Mouse (Mus musculus): ENCODE measurements around the gene Fam90a1a.
A peak's percentile ranks its signal among the peaks of the same experiment; 100 is the strongest.
"Not testable (repeated sequence)": the region's sequence is repeated elsewhere in the genome, so short reads cannot be mapped to it uniquely, and the experiment has no call there.

Gene Fam90a1a

GRCm38 (mm10) chr8:21958414-21958813 lies at the start of gene Fam90a1a:
Fam90a1a (plus strand) TSS chr8:21958714.
- DNase-seq, result no peak

GRCm38 (mm10) chr8:21911931-21912330 lies 46.6 kb upstream of the Fam90a1a start:
- DNase-seq, result no peak

DNA sequence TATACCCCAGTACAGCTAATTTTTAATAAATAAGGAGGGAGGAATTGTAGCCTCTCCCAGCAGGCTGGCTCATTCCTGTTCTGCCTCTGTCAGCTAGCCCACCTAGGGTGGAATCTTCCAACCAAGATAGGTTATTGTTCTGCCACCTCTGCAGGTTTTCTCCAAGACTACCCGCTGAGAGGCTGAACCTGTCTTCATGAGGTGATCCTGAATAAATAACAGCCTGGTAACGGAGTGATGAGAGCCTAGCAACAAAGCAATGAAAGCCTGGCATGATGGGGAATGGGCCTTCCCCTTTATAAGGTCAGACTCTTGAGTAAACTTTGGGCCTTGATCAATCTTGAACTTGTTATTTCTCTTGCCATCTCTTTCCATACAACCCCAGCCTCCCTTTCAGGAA lies 46.0 kb upstream of the Fam90a1a start:
- DNase-seq, result no peak

- no peak for DNase-seq
Measured at GRCm38 (mm10) chr8:21915625-21916024, 42.9 kb upstream of the Fam90a1a start.

- not testable (repeated sequence) for DNase-seq
Measured at GRCm38 (mm10) chr8:21930754-21931153, 27.8 kb upstream of the Fam90a1a start.

DNA sequence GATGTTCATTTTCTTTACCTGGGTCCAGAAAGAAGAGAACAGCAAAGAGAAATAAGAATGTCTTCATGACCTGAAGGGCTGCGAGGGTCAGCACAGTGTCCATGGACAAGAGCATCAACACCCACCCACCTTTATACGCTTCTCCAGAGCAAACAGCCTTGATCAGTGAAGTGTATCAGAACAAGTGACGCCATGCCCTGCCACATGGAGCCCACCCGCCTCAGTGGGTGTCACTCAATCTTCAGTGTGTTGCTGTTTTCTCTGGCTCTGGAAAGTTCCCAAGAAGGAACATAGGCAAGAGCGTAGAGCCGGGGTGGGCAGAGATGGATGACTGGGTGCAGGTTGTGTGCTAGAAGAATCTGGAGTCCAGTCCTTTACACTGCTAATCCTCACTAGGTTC lies 25.9 kb upstream of the Fam90a1a start, which contains the start of gene Defb15:
TSS of gene Defb15 (minus strand) at position 101 of the 400 bp plus-strand sequence.
- no peak for DNase-seq

- DNase-seq, result not testable (repeated sequence)
Measured at GRCm38 (mm10) chr8:21938052-21938451, 20.5 kb upstream of the Fam90a1a start, which contains the start of gene Defb35. Defb35 (plus strand) TSS chr8:21938352.

DNA sequence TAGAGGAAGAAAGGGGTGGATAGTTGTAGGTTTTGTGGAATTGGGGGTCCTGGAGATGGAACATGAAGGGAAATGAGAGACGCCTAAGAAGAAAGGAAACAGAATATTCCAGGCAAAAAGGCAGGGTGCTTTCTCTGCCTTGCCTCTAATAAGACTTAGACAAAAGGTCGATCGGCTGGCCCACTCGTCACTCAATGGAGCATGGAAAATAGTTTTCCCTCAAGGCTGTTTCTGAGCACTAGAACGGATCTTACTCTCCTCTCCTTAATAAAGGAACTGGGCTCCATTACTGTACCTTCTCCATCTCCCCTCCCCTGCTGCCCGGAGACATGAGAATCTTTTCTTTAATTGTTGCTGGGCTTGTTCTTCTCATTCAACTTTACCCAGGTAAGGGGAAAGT lies 12.1 kb upstream of the Fam90a1a start, which contains the start of gene Defb13:
TSS of gene Defb13 (plus strand) at position 301 of the 400 bp plus-strand sequence.
- no peak for DNase-seq

- DNase-seq, result no peak
Measured at GRCm38 (mm10) chr8:21947311-21948017, 11.1 kb upstream of the Fam90a1a start.

- DNase-seq, result peak; percentile 32
Measured at GRCm38 (mm10) chr8:21955321-21955720, 3.2 kb upstream of the Fam90a1a start.

DNA sequence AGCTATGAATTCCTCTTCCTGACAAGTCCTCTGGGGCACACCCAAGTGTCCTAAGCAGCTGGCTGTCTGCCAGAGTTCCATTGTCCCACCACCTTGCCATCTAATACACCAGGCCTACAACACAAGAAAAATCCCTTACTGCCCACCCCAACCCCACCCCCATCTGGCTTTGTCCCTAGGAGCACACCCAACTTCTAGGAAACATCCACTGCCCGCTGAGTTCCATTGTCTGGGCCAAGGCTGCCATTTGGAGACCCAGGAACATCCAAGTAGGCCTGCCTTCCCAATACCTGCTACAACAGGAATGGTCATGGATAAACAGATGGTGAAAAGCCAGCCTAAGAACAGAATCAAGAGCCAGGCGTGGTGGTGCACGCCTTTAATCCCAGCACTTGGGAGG lies 2.2 kb upstream of the Fam90a1a start:
- no peak for DNase-seq

DNA sequence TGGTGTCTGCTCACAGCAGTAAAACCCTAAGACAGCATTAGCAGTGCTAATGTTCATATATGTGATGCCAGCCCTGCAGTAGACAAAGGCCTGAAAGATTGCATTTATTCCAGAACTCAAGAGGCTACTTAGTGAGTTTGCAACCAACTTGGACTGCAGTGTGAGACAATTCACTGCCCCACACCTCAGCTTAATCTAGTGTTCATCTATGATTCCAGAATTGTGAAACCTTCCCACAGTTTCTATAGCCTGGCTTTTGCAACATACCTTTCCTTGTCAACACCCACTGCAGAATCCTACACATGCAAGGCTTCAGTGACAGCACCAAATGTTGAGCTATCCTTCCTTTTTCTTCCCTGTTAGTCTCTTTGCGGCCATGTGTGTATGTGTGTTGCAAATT lies 8.1 kb downstream of the Fam90a1a start:
- no peak for DNase-seq

DNA sequence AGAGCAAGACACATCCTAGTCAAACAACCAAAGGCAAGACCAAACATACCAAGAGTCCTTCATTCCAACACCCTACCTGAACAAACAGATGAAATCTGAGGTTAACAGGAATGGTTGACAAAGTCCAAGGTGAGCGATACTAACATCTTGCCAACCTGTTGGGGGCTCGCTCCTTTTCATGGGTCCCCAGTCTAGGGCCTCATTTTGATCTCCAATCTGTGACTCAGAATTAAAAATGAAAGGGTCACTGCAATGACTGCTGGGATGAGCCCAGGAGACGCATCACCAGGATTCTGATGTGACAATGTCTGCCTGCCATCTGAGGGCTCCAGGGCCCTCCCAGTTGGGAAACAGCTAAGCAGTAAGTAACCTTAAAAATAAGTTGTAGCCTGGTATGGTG lies 11.0 kb downstream of the Fam90a1a start, which contains the start of gene Ccdc70:
TSS of gene Ccdc70 (plus strand) at position 301 of the 400 bp plus-strand sequence.
- no peak for DNase-seq

DNA sequence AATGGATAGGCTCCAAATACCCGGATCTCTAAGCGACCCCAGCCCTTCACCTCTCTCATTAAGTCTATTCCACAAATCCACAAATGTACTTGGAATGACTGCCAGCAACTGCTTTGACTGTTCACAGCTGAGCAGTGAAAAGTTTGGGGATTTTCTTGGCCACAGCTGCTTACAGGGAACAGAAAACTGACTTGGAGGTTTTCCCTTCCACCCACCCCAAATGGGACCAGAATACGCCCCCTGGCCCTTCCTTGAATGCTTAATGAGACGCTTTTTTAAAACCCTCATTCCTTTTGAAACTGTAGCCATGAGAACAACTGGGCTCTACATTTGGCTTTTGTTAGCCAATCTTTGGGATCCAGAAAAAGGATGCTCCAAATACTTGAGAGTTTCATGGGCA lies 19.7 kb downstream of the Fam90a1a start:
- no peak for DNase-seq

DNA sequence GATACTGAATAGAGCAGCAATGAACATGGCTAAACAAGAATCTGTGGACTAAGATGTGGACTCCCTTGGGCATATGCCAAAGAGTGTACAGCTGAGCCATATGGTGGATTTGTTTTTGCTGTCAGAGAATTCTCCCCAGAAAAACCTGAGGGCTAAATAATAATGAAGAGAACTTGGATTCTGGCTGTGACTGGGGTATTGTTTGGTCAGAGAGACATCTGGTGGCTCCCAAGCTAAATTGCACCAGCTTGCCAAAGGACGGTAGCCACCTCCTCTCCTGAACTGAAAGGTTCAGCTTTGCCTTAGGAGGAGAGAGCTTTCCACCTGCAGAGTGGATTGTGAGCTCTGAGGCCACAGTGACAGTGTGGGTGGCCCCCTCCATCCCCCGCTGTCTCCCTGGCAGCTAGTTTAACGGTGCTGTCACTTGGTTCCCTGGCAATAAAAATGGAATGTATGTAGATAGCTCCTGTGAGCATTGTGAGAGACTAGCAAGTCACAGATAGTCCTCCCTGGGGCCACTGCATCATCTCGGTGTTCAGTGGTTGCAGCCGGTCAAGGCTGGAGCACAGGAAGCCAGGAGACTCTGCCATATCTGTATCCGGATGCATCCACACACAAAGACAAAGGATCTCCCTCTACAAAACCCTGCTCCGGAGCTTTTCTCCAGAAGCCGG lies 23.3 kb downstream of the Fam90a1a start:
- no peak for DNase-seq

DNA sequence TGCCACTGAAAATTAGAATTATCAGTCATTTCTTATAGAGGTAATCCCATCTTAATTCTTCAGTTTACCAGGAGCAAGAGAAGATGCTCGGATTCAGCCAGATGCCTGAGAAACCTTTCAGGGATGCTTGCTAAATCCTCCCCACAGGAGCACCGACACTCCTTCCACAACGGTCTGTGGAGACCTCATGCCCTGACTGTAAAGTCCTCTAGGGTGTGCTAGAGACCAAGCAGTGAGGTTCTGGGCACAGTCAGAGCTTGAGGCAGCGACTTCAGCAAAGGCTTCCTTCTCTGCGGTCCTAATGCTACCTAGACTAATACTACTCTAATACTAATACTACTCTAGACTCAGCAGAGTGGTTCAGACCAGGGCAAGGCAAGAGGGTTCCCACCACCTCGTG lies 33.7 kb downstream of the Fam90a1a start:
- peak; percentile 6 for DNase-seq

DNA sequence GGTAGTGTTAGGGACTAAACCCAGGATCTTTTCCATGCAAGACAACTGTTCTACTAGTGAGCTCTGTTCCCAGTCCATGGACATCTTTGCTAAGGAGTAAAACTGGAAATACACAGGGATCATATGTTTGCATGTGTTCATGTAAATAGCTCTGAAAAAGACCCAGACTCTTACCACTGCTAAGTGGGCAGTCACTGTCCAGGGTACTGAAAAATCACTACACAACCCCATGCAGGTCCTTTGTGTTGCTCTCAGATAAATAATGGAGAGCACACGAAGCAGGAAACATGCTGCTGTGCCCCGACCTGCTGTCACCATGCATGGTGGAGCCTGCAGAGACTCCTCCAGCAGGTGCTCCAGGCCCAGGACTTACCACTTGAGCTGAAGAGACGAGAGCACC lies 36.7 kb downstream of the Fam90a1a start:
- DNase-seq, result no peak

DNA sequence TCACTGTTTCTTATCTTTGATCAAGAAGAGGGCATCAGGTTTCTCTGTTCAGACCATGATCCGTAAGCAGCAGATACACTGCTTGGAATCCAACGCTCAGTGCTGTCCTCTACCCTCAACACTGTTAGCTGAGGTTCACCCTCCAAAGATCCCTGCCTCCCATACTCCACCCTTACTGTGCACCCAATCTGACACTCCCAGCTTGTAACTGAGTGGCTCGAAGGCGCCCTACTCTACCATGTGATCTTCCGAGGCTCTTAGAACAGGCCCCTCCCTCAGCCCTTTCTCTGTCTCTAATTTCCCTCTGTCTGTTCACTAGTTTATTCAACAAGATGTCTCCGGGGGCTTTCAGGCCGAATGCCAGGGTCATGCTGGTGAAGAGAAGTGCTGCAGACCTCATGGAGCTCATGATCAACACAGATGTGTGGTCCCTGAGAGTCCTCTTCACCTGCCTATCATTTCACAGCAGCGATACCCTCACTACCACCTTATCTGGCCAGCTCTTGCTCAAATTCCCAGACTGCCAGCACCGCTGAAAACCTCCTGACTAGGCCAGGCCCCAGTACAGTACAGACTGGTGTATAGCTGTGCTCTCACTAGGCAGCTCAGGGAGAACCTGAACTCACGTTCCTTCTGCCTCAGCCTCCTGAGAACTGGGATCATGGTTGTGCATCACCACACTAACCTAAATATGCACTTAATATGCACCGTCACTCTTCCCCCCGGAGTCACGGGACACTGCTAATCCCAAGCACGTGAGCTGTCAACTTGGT lies 46.4 kb downstream of the Fam90a1a start:
- no peak for DNase-seq

- DNase-seq, result no peak
Measured at GRCm38 (mm10) chr8:22006423-22006822, 47.9 kb downstream of the Fam90a1a start.

DNA sequence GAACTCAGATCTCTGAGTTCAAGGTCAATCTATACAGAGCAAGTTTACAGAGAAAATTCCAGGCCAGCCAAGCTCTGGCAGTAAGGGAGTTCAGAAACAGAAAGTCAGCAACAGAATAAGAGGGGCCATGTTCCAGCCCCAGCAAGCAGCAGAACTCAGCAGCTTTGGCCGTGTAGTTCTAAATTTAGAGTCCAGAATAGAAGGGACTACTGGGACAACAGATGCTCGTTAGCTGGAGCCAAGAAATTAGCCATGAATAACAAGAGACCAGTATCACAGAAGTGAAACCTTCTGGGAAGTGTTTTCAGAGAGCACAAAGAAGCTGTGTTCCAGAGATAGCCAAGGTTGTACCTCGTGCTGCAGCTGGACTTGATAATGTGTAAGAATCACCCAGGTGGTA lies 50.9 kb downstream of the Fam90a1a start:
- no peak for DNase-seq

GRCm38 (mm10) chr8:22013034-22013707 lies 54.7 kb downstream of the Fam90a1a start:
- no peak for DNase-seq

Measured in thymus, postnatal 25 days (tissue).